Mouse (Mus musculus): ENCODE results near the gene Tmcc3.
"Not testable (repeated sequence)": the region's sequence is repeated elsewhere in the genome, so short reads cannot be mapped to it uniquely, and the experiment has no call there.

Gene Tmcc3

GRCm38 (mm10) chr10:94575958-94576357 lies 264.2 kb downstream of the Tmcc3 start:
- no peak for DNase-seq (ENCODE audit: low spot score in 2 of 2)

DNA sequence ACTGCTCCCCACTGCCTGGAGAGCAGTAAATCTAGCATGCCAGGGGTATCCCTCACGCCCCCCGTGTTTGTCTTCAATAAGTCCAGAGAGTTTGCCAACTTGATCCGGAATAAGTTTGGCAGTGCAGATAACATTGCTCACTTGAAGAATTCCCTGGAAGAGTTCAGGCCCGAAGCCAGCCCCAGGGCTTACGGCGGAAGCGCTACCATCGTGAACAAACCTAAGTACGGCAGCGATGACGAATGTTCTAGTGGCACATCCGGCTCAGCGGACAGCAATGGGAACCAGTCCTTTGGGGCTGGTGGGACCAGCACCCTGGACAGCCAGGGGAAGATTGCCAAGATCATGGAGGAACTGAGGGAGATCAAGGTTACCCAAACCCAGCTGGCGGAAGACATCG lies 267.1 kb downstream of the Tmcc3 start:
- no peak for DNase-seq (ENCODE audit: low spot score in 2 of 2)

GRCm38 (mm10) chr10:94581384-94581783 lies 269.6 kb downstream of the Tmcc3 start:
- DNase-seq (ENCODE audit: low spot score in 2 of 2): no peak

DNA sequence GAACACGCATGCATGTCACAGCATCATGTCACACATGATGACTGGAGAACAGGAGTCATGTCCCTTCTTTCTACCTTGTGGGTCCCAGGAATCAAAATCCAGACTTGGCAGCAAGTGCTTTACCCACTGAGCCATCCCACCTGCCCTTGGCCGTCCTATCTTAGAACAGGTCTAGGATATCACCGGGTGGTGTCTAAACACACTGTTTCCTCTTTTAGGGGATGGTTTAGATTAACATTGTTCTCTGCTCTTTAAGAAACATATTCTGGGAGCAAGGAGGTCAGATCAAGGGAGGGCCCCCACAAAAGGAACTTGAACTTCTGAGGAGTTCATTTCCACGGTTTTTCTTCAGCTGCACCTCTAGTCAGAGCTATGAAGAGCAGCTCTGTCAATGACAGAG lies 272.0 kb downstream of the Tmcc3 start:
- DNase-seq (ENCODE audit: low spot score in 2 of 2): no peak

DNA sequence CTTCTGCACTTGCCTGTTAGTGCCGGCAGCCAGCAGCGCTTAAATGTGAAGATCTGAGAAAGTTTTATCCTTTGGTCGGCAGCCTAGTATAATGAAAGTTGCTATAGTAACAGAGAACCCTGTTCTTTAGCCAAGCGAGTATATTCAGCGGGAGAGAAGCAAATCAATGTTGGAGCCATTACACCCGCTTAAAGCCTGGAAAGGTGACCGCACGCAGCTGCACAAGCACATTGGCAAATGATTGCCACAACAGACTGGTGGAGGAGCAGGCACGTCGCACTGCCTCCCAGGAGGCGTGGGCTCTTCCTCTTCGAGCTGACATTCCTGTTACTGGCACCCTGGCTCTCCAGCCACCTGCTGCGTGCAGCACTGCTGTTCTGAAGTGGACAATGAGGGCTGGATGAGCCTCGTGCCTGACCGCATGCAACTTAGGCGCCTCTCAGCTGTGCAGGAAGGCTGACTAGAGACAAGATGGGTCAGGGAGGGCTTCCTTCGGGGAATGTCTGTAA lies 273.2 kb downstream of the Tmcc3 start:
- DNase-seq (ENCODE audit: low spot score in 2 of 2): no peak

- no peak for DNase-seq (ENCODE audit: low spot score in 2 of 2)
These were observed 274.1 kb downstream of the Tmcc3 start for GRCm38 (mm10) chr10:94585819-94586218.

DNA sequence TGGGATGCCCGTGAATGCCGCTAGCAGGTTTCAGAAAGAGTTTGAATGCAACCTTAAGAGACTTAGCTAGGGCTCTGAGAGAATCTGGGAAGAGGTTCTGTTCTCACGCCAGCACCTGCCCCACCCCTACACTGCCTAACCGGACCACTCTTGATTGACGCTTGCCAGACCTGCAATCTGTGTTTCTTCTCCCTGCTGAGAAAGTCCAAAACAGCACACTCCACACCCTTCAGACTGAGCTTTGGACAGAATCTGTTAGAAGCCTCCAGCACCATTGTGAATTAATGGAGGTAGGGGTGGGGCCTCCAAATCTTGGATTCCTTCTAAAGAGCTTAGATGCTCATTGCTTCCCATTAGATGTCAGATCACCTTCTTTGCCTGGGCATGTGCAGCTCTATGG lies 277.2 kb downstream of the Tmcc3 start:
- no peak for DNase-seq (ENCODE audit: low spot score in 2 of 2)

DNA sequence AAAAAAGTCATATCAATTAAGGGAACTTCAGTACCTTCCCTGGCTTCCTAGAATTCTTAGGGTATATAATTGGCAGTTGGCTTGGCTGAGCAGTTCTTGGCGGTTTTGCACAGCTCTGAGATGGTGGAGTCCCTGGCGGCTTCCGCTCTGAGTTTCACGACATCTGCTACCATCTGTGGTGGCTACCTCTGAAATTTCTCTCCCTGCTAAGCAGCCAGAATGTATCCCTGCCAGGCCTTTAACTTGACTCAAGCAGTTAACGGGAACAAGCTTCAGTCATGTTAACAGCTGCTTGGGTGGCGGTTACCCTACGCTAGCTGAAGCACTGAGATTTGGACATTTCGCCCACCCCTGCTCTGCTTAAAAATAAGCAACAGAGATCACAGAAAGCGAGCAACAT lies 284.0 kb downstream of the Tmcc3 start:
- no peak for DNase-seq (ENCODE audit: low spot score in 2 of 2)

GRCm38 (mm10) chr10:94599846-94600245 lies 288.1 kb downstream of the Tmcc3 start:
- DNase-seq (ENCODE audit: low spot score in 2 of 2): not testable (repeated sequence)

DNA sequence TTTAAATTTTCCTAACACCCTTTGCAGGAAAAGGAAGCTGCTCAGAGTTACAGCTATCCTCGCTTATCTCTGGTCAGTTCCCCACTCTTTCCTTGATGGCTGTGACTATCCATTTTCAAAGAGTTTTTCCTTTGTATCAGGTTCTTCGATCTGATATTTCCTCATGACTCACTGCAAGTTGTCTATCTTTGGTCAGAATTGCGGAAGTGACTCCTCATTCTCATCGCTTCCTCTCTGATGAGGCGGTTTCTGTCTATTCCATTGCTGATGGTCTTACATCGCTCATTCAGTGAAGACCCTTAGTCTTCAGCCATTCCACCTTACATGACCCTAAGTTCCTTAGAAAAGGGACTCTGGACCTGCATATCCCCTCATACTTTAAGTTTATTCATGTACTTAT lies 289.3 kb downstream of the Tmcc3 start:
- DNase-seq (ENCODE audit: low spot score in 2 of 2): no peak

- DNase-seq (ENCODE audit: low spot score in 2 of 2): no peak
These were observed 293.7 kb downstream of the Tmcc3 start for GRCm38 (mm10) chr10:94605491-94605890.

GRCm38 (mm10) chr10:94609309-94609777 lies 297.6 kb downstream of the Tmcc3 start:
- DNase-seq (ENCODE audit: low spot score in 2 of 2): peak; percentile 47 to 84

- peak in 1 of 2 experiments; percentile 59 for DNase-seq (ENCODE audit: low spot score in 2 of 2)
These were observed 299.6 kb downstream of the Tmcc3 start for GRCm38 (mm10) chr10:94611228-94611968.

DNA sequence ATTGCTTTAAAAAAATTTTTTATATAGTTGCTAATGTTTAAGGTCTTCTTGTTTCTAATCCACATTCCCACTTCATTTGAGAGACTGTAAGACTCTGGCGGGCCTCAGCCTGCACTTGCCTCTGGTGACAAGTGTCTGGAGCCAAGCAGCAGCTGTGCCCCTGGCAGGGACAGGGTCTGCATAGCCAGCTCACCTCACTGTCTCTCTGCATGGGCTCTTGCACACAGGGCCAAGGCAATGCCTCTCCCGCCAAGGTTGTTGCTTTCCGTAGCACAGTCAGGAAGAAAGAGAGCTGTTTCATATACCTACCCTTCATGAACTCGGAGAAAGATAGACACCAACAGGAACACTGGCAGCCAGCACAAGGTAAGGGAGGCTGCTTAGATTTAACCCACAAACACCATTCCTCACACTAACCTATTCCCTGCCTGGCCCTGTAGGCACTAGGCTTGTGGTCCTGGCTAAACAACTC lies 300.3 kb downstream of the Tmcc3 start:
- DNase-seq (ENCODE audit: low spot score in 2 of 2): peak in 1 of 2 experiments; percentile 80

- DNase-seq (ENCODE audit: low spot score in 2 of 2): no peak
These were observed 307.8 kb downstream of the Tmcc3 start for GRCm38 (mm10) chr10:94619586-94619985.

DNA sequence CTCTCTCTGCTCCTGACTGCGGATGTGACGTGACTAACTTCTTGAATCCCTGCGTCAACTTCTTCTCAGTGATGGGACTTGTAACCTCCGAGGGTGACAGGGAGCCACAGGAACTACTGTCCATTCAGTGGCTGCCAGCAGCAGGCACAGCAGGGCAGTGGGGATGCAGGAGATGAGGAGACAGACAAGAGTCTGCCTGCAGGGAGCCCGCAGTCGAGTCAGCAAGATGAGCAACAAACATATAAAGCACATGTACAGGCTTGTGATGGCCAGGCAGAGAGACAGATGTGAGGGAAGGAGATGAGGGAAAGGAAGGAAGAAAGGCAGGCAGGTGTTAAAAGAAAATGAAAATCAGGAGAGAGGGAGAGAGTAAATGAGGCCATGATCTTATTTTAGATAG lies 308.8 kb downstream of the Tmcc3 start:
- DNase-seq (ENCODE audit: low spot score in 2 of 2): no peak

- DNase-seq (ENCODE audit: low spot score in 2 of 2): peak in 1 of 2 experiments; percentile 67
These were observed 309.9 kb downstream of the Tmcc3 start for GRCm38 (mm10) chr10:94621420-94622225.

- DNase-seq (ENCODE audit: low spot score in 2 of 2): no peak
These were observed 310.5 kb downstream of the Tmcc3 start for GRCm38 (mm10) chr10:94622281-94622680.

DNA sequence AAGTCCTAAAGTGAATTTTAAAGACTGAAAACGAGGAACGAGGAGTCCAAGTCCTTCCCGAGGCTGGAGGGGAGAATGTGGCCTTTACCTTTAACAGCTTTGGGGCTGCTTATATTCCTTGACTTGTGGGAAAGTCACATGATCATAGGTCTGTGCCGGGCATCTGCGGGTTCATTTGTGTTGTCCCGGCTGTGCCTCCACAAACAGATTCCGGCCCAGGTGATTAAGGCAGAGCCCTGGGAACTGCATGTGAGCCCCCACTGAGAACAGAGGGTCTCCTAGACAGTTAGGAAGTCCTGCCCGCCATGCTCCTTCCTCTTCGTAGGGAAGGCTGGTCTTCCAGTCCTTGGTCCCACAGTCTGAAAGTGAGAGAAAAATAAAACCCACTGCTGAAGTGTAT lies 311.1 kb downstream of the Tmcc3 start:
- DNase-seq (ENCODE audit: low spot score in 2 of 2): no peak

DNA sequence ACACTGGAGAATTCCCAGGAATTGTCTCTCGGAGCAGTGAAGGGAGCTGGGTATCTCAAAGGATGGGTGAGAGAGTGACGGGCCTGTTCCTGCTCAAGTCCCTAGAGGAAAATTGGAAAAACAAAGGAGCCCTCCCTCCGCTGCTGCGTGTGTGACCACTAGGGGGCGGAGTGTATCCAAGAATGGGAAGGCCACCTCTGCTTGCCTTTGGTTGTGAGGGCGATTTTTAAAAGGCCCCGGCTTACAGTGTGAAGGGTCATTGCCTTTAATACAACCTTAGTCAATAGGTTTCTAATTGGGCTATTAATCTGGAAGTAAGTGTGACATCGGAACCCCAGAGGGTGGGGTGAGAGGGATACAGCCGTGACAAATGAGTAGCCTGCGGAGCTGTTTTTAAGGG lies 311.9 kb downstream of the Tmcc3 start:
- peak; percentile 83 to 93 for DNase-seq (ENCODE audit: low spot score in 2 of 2)

GRCm38 (mm10) chr10:94625036-94625435 lies 313.3 kb downstream of the Tmcc3 start:
- DNase-seq (ENCODE audit: low spot score in 2 of 2): no peak

DNA sequence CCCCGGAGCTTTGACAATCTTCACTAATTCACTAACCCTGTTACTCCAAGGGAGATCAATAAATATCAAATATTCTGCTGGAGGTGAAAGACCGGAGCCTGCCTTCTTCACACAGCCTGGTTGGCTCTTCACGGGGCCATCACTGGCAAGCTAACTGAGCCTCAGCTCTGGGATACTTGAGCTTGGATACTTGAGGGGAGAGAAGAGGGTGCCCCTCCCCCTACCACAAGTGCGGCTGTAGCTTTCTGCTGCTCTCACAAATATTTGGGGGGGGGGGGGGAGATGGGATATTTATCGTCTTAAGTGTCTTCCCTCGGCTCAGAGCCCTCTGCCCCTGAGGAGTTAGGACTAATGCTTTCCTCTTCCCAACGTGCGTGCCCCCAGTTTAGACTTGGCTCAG lies 313.9 kb downstream of the Tmcc3 start:
- DNase-seq (ENCODE audit: low spot score in 2 of 2): no peak
